Comparison of ENCODE assay signal across 9 mouse cellular contexts in genomic region chr12:106115892-106116206, GRCm38 (mm10).
DNase-seq lines count a peak whose midpoint lies in the region; ATAC-seq and TF ChIP-seq lines count a peak whose summit lies in the region.
"Had no signal": no experiment of that assay in that cellular context is flagged by ENCODE, and none has a peak within 500 bp of the region (broad histone marks: within the 10 kb centered on the region; RNA-seq: fewer than 3 reads in every experiment).

No protein-coding gene starts in this region.

- no peak for TF ChIP-seq CTCF in brain, embryonic 14.5 days (IDR thresholded peaks at IDR 0.05; ENCODE audit: borderline replicate concordance, extremely low read depth, insufficient read depth, insufficient read length)

- H3K9me3 ChIP-seq in hindbrain, embryonic 16.5 days (ENCODE audit: control insufficient read depth, low read length): peaks cover 2% of the 10 kb centered on the region; the same call in 1 of the 2 replicates

- no peak overlapping the region for H3K27ac ChIP-seq in hindbrain, embryonic 16.5 days (ENCODE audit: low read depth, low read length)

- H3K4me2 ChIP-seq in hindbrain, embryonic 16.5 days (ENCODE audit: low read length): no peak overlapping the region

- ATAC-seq in hindbrain, embryonic 16.5 days: peak; percentile 62
- ATAC-seq in inflammation-experienced regulatory T-cells, adult 6 months: no peak

- peaks cover 3% of the 10 kb centered on the region; the same call in 1 of the 2 replicates for H3K4me1 ChIP-seq in hindbrain, embryonic 16.5 days (ENCODE audit: control insufficient read depth, insufficient read depth, low read depth, low read length)

- WGBS in hindbrain, embryonic 16.5 days: 31% methylated on average over 5 of the region's 5 CpGs

- peak; percentile 54 to 74 for DNase-seq in layer of hippocampus, adult 18-20 months (ENCODE audit: low spot score in 2 of 2)
- DNase-seq in layer of hippocampus, postnatal 25 days (ENCODE audit: extremely low spot score in 1 of 2, low spot score in 1 of 2): no peak
- DNase-seq in NIH3T3 (ENCODE audit: low read depth): peak; percentile 49
- DNase-seq in brain, embryonic 14.5 days (ENCODE audit: low read depth): peak; percentile 87
- no peak for DNase-seq in lung, postnatal 10 days
- DNase-seq in frontal cortex, postnatal 14 days (ENCODE audit: low spot score in 2 of 2): no peak
- DNase-seq: kidney, postnatal 36 days had no signal

- H3K4me3 ChIP-seq in hindbrain, embryonic 16.5 days (ENCODE audit: low read length): no peak overlapping the region

- H3K9ac ChIP-seq in hindbrain, embryonic 16.5 days (ENCODE audit: low read depth, low read length): no peak overlapping the region

- TF ChIP-seq POLR2A in brain, embryonic 14.5 days (IDR thresholded peaks at IDR 0.05; ENCODE audit: borderline replicate concordance, extremely low read depth, insufficient read depth, insufficient read length, poor library complexity, severe bottlenecking): no peak

- H3K36me3 ChIP-seq in hindbrain, embryonic 16.5 days (ENCODE audit: control insufficient read depth, insufficient read depth, low read length): no peaks in the 10 kb centered on the region

- no peaks in the 10 kb centered on the region for H3K27me3 ChIP-seq in hindbrain, embryonic 16.5 days (replicated peaks; ENCODE audit: control insufficient read depth, insufficient read depth, low read length)

Comparison
In these comparisons a context has a peak if more than half of its experiments do, and no peak if none do; other contexts are left out.
1. DNase-seq: peak in layer of hippocampus, adult 18-20 months (2 of 2), NIH3T3 (single experiment) and brain, embryonic 14.5 days (single experiment); none in layer of hippocampus, postnatal 25 days (0 of 2), lung, postnatal 10 days (single experiment) and frontal cortex, postnatal 14 days (0 of 2).